Mouse (Mus musculus) thymus, adult 2 months (tissue): Measurements from ENCODE around the gene Slc5a6. TPM values are rescaled to one million over a fixed set of nuclear protein-coding genes. Genes with fewer than 3 reads are reported as not detected.

Experiments used
- DNase-seq: peaks from one replicate; pipeline ENCODE4 v3.0.0; 2021
- H3K27ac ChIP-seq: fragments of 200-500 bp; 2 replicates; pipeline ENCODE4 v1.5.1; 2012; ENCODE audit warnings: low read length, control low read depth; ENCODE audit not compliant: control insufficient read depth, insufficient read depth
- H3K27me3 ChIP-seq: fragments of 200-500 bp; 2 replicates; pipeline ENCODE4 v1.6.1; 2012; ENCODE audit warnings: mild to moderate bottlenecking, low read length, moderate library complexity, mixed read lengths; ENCODE audit not compliant: control insufficient read depth, insufficient read depth
- H3K36me3 ChIP-seq: fragments of 200-500 bp; 2 replicates; pipeline ENCODE4 v1.6.1; 2012; ENCODE audit warnings: mild to moderate bottlenecking, low read length, moderate library complexity; ENCODE audit not compliant: control insufficient read depth, insufficient read depth
- H3K4me1 ChIP-seq: fragments of 200-500 bp; replicated peaks from 2 replicates; pipeline ENCODE4 v1.6.1; 2012; ENCODE audit warnings: low read length; ENCODE audit not compliant: control insufficient read depth, insufficient read depth
- H3K4me3 ChIP-seq: fragments of 200-500 bp; 2 replicates; pipeline ENCODE4 v1.5.1; 2012; ENCODE audit warnings: mild to moderate bottlenecking, low read length, control low read depth, moderate library complexity; ENCODE audit not compliant: control insufficient read depth, insufficient read depth
- CTCF ChIP-seq: fragments of 200-500 bp; IDR thresholded peaks from 2 replicates; pipeline ENCODE4 v1.5.1; 2012; ENCODE audit warnings: mild to moderate bottlenecking, control low read depth, low read length, moderate library complexity, borderline replicate concordance; ENCODE audit not compliant: control insufficient read depth, poor library complexity, insufficient read depth; ENCODE audit errors: extremely low read depth
- POLR2A ChIP-seq: fragments of 200-500 bp; IDR thresholded peaks from 2 replicates; pipeline ENCODE4 v1.6.1; 2012; ENCODE audit warnings: mild to moderate bottlenecking, low read length, control low read depth, moderate library complexity; ENCODE audit not compliant: control insufficient read depth, poor library complexity, insufficient read depth; ENCODE audit errors: extremely low read depth
- whole genome bisulfite sequencing: fragments of 180-500 bp; shearing (Covaris S2); methylation state at CpG from one replicate; pipeline ENCODE4 v1.1.7; 2018; 5-methylcytosine and 5-hydroxymethylcytosine counted together
- polyA plus RNA-seq: library from polyadenylated mRNA; depleted of rRNA; stranded (reverse); fragments of >200 nt; gene quantifications from 2 replicates; pipeline ENCODE4 v1.2.3, GENCODE M21; 2012

Slc5a6 gene
- polyA plus RNA-seq, 1 experiment: 37.3 TPM

DNA sequence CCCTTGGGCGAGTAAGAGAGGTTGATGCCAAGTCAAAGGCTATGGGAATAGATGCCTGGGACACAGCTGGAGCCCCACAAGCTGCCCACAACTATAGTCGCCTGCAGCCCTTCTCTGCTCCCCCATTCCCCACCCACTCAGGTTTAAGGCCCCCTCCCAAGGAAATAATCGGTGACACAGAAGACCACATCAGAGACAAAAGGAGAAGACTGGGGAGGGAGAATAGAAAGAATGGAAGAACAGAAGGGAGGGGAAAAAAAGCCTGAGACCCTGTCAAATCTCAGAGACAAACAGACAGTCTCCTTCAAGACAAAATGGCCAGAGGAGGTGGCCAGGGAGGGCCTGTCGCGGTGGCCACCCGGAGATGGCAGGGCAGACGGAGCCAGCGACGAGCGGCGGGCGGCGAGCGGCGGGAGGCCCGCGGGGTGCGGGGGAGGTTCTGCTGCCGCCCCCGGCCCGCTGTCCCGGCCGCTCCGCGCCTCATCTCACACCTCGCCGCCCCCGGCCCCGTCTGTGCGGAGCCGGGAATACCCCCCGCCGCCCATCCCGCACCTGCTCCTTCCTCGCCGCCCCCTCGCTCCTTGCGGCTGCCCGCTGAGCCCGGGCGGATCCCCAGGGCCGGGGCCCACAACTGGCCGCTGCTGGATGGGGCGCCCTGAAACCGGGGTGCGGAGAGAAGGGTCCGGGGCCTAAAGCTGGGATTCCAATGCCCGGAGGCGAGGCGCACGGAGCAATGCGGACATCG, 43.7 kb upstream of the Slc5a6 start:
- DNase-seq: no peak
- 8% methylated on average over 52 of the region's 53 CpGs for WGBS

DNA sequence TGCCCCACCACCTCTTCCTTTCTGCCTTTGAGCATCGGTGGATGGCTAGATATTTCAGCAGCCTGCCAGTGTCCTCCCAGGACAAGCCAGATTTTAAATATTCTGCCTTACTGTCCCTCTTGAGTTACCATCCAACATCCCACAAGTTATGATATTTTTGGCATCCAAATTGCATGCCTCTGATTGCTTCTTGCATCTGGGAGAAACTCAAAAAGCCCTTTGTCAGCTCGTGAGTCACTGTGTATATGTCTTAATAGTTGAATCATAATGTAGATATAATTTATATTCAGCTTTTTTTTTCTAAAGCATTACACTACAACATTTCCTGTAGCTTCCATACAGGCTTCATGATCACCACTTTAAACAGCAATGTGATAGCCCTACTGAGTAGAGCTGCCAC, 38.4 kb upstream of the Slc5a6 start:
- Histone ChIP-seq H3K4me3 (no peak overlapping the region), H3K27ac (no peak overlapping the region), H3K27me3 (peaks cover 6% of the 10 kb centered on the region; the same call in 1 of the 2 replicates), H3K4me1 (no peaks in the 10 kb centered on the region), H3K36me3 (no peaks in the 10 kb centered on the region)
- 86% methylated on average over 2 of the region's 2 CpGs for WGBS
- no peak for DNase-seq
- TF ChIP-seq POLR2A (no peak), CTCF (no peak)

More for the DNA sequence above, 43.7 kb upstream of the Slc5a6 start:
- no peak for TF ChIP-seq POLR2A
- TF ChIP-seq CTCF: no peak
- H3K27ac ChIP-seq: no peak overlapping the region
- no peak overlapping the region for H3K4me3 ChIP-seq
- no peaks in the 10 kb centered on the region for H3K36me3 ChIP-seq
- peaks cover 31% of the 10 kb centered on the region for H3K4me1 ChIP-seq
- peaks cover 30% of the 10 kb centered on the region for H3K27me3 ChIP-seq

DNA sequence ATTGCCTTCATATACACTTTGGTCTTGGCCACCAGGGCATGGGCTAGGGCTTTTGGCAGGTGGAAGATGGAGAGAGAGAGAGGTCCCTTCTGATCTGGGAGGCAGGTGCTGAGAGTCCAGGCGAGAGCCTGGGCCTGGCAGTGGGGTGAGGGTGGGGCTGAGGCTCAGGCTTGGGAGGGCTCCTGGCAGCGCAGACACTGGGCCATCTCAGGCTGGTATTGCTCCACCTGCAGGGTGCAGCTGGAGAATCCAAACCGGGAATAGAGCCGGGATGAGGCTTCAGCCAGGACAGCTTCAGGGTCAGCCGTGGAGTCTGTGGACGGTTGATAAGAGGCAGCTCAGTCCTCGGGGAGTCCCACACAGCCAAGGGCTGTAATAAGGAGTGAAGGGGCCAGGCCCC, 37.9 kb upstream of the Slc5a6 start:
- no peaks in the 10 kb centered on the region for H3K4me1 ChIP-seq
- WGBS: 58% methylated on average over 7 of the region's 7 CpGs
- H3K4me3 ChIP-seq: no peak overlapping the region
- H3K27ac ChIP-seq: no peak overlapping the region
- TF ChIP-seq CTCF (no peak), POLR2A (no peak)
- H3K27me3 ChIP-seq: peaks cover 1% of the 10 kb centered on the region; the same call in 1 of the 2 replicates
- no peaks in the 10 kb centered on the region for H3K36me3 ChIP-seq
- DNase-seq: no peak

DNA sequence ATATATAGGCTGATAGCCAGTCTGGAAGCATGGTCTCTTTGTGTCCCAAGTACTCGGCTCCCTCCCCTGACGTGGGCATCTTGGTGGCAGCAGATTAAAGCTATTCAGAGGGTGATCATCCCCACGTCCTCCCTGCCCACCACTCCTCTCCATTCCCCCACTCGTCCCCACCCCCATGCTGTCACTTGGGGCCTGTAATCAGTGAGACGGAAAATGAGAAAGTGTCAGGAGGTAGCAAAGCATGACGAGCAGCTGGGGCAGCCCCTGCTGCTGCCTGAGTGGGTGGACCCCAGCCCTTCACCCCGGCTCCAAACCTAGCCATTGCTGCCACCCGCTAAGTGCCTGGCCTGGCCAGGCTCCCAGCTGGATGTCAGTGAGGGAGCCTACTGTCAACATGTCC, 35.2 kb upstream of the Slc5a6 start:
- Histone ChIP-seq H3K36me3 (no peaks in the 10 kb centered on the region), H3K4me3 (no peak overlapping the region), H3K27ac (no peak overlapping the region), H3K4me1 (no peaks in the 10 kb centered on the region), H3K27me3 (no peaks in the 10 kb centered on the region; the same call in 1 of the 2 replicates)
- TF ChIP-seq CTCF (no peak), POLR2A (no peak)
- no peak for DNase-seq
- WGBS: 68% methylated on average over 8 of the region's 8 CpGs

DNA sequence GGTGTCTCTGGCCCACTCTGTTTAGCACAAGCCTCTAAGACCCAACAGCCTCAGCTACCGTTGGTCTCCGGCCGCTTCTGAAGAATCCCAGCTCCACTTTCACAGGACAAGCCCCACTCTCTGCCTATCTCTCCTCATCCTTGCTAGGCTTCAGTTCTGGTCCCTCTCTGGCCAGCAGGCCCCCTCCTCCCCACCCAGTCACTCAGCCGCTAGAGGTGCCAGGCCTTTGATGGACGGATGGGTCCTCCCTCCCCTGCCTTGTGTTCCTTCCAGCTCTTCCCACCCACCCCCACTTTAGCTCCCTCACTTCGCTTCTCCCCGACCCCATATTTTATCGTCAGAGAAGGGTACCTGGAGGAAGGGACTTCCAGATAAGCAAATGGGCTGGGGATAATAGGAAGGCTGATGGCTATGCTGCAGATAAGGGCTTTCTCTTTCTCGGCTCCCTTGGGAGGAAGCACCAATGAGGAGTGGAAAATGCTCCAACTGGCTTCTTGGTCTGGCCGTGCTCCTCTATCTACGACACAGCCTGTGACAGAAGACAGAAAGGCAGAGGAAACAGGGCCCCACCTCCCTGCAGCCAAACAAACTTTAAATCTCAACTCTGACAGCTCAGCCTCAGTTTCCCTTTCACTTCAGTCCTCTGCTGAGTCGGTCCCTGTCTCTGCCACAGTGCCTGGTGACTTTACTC, 34.4 kb upstream of the Slc5a6 start:
- no peaks in the 10 kb centered on the region for H3K4me1 ChIP-seq
- H3K27ac ChIP-seq: no peak overlapping the region
- TF ChIP-seq CTCF (no peak), POLR2A (no peak)
- no peaks in the 10 kb centered on the region; the same call in 1 of the 2 replicates for H3K27me3 ChIP-seq
- no peaks in the 10 kb centered on the region for H3K36me3 ChIP-seq
- H3K4me3 ChIP-seq: no peak overlapping the region
- 47% methylated on average over 12 of the region's 12 CpGs for WGBS
- no peak for DNase-seq

DNA sequence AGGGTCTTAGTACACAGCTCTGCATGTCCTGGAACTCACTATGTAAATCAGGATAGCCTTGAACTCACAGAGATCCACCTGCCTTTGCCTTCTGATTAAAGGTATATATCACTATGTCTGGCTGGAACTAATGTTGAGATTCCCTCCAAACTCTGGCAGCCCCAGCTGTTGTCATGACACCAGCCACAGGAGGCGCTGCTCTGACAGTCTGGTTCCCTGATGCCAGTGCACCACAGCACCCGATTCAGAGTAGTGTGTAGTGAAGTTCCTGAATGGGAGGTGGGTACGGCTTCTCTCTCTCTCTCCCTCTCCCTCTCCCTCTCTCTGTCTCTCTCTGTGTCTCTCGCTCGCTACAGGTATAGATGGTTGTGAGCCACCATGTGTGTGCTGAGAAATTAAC, 33.6 kb upstream of the Slc5a6 start:
- no peak overlapping the region for H3K4me3 ChIP-seq
- peak; percentile 73 for DNase-seq
- H3K27ac ChIP-seq: no peak overlapping the region
- H3K27me3 ChIP-seq: no peaks in the 10 kb centered on the region; the same call in 1 of the 2 replicates
- no peaks in the 10 kb centered on the region for H3K4me1 ChIP-seq
- WGBS: 15% methylated on average over 5 of the region's 5 CpGs
- H3K36me3 ChIP-seq: no peaks in the 10 kb centered on the region; the same call in 1 of the 2 replicates
- peak; percentile 59; the same call in 1 of the 2 replicates for TF ChIP-seq CTCF
- no peak for TF ChIP-seq POLR2A
